20 mouse cellular contexts compared by ENCODE assay signal in genomic region chr14:78525059-78525458, GRCm38 (mm10). TPM values are rescaled to one million over a fixed set of nuclear protein-coding genes. Genes with fewer than 3 reads are reported as not detected.
A peak's percentile ranks its signal among the peaks of the same experiment; 100 is the strongest.
DNase-seq lines count a peak whose midpoint lies in the region; ATAC-seq and TF ChIP-seq lines count a peak whose summit lies in the region.
"Had no signal": no experiment of that assay in that cellular context is flagged by ENCODE, and none has a peak within 500 bp of the region (broad histone marks: within the 10 kb centered on the region; RNA-seq: fewer than 3 reads in every experiment).

No protein-coding gene starts in this region.

- no peak for ATAC-seq in liver, postnatal 0 days
- ATAC-seq in liver, embryonic 12.5 days, result no peak
- peak; percentile 51 for ATAC-seq in CD4-positive, CD25-positive, alpha-beta regulatory T cell, adult 4 months
- ATAC-seq in intestine, embryonic 16.5 days, result no peak

- no peak for TF ChIP-seq POLR2A in heart, adult 2 months (IDR thresholded peaks at IDR 0.05; ENCODE audit: insufficient read depth, low read depth, low read length)

- no peak overlapping the region for H3K27ac ChIP-seq in heart, adult 2 months
- H3K27ac ChIP-seq in liver, postnatal 0 days (ENCODE audit: low read depth), result no peak overlapping the region
- H3K27ac ChIP-seq in liver, embryonic 12.5 days, result no peak overlapping the region
- 0 out of 2 replicates have a peak overlapping the region, but pooled peaks have one; percentile 86 for H3K27ac ChIP-seq in intestine, embryonic 16.5 days (ENCODE audit: low read length)
- H3K27ac ChIP-seq: forebrain, embryonic 10.5 days; limb, embryonic 15.5 days; neural tube, embryonic 15.5 days had no signal

- no peak overlapping the region for H3K4me3 ChIP-seq in heart, adult 2 months
- H3K4me3 ChIP-seq in liver, postnatal 0 days (ENCODE audit: low read depth, low read length), result no peak overlapping the region
- no peak overlapping the region for H3K4me3 ChIP-seq in liver, embryonic 12.5 days
- H3K4me3 ChIP-seq in intestine, embryonic 16.5 days (ENCODE audit: low read length), result no peak overlapping the region
- H3K4me3 ChIP-seq: forebrain, embryonic 10.5 days; limb, embryonic 15.5 days; neural tube, embryonic 15.5 days had no signal

- peaks cover 29% of the 10 kb centered on the region for H3K36me3 ChIP-seq in heart, adult 2 months (ENCODE audit: control insufficient read depth, insufficient read depth, low read length)
- peaks cover 3% of the 10 kb centered on the region for H3K36me3 ChIP-seq in liver, postnatal 0 days (replicated peaks; ENCODE audit: insufficient read depth, low read length)
- H3K36me3 ChIP-seq in liver, embryonic 12.5 days, result peaks cover 10% of the 10 kb centered on the region; the same call in 1 of the 2 replicates
- H3K36me3 ChIP-seq in intestine, embryonic 16.5 days (ENCODE audit: control insufficient read depth, insufficient read depth, low read length), result no peaks in the 10 kb centered on the region

- no peak overlapping the region for H3K4me2 ChIP-seq in liver, postnatal 0 days (ENCODE audit: low read depth, low read length)
- no peak overlapping the region for H3K4me2 ChIP-seq in liver, embryonic 12.5 days
- no peak overlapping the region for H3K4me2 ChIP-seq in intestine, embryonic 16.5 days (ENCODE audit: low read depth, low read length)
- H3K4me2 ChIP-seq: limb, embryonic 15.5 days; neural tube, embryonic 15.5 days had no signal

- H3K4me1 ChIP-seq in heart, adult 2 months (ENCODE audit: control insufficient read depth, insufficient read depth, low read length), result peaks cover 15% of the 10 kb centered on the region
- peaks cover 18% of the 10 kb centered on the region for H3K4me1 ChIP-seq in liver, postnatal 0 days (ENCODE audit: insufficient read depth)
- H3K4me1 ChIP-seq in liver, embryonic 12.5 days, result peaks cover 54% of the 10 kb centered on the region
- H3K4me1 ChIP-seq in intestine, embryonic 16.5 days (ENCODE audit: control insufficient read depth, insufficient read depth, low read length), result peaks cover 32% of the 10 kb centered on the region

- H3K9me3 ChIP-seq in liver, postnatal 0 days (ENCODE audit: low read length), result no peaks in the 10 kb centered on the region
- no peaks in the 10 kb centered on the region for H3K9me3 ChIP-seq in liver, embryonic 12.5 days (replicated peaks)
- no peaks in the 10 kb centered on the region for H3K9me3 ChIP-seq in intestine, embryonic 16.5 days (ENCODE audit: control insufficient read depth, low read length)
- H3K9me3 ChIP-seq: forebrain, embryonic 10.5 days; limb, embryonic 15.5 days; megakaryocyte, embryonic 14.5 days; neural tube, embryonic 15.5 days had no signal

- H3K79me2 ChIP-seq in heart, adult 2 months (replicated peaks; ENCODE audit: control insufficient read depth, insufficient read depth, low read length), result peaks cover 3% of the 10 kb centered on the region; the same call in 1 of the 2 replicates

- 85% methylated on average over 2 of the region's 2 CpGs for WGBS in heart, adult 2 months
- 90% methylated on average over 2 of the region's 2 CpGs for WGBS in liver, postnatal 0 days (ENCODE audit: insufficient replicate concordance)
- WGBS in liver, embryonic 12.5 days (ENCODE audit: insufficient replicate concordance), result 82% methylated on average over 2 of the region's 2 CpGs
- WGBS in intestine, embryonic 16.5 days, result 89% methylated on average over 2 of the region's 2 CpGs

- TF ChIP-seq EP300 in heart, adult 2 months (IDR thresholded peaks at IDR 0.05; ENCODE audit: insufficient read depth, low read depth, low read length), result no peak
- no peak for TF ChIP-seq EP300 in liver, postnatal 0 days (IDR thresholded peaks at IDR 0.05; ENCODE audit: low read depth)

- no peaks in the 10 kb centered on the region for H3K27me3 ChIP-seq in heart, adult 2 months (ENCODE audit: control insufficient read depth, insufficient read depth, low read length)
- no peaks in the 10 kb centered on the region for H3K27me3 ChIP-seq in liver, postnatal 0 days (ENCODE audit: insufficient read depth, low read length)
- no peaks in the 10 kb centered on the region for H3K27me3 ChIP-seq in liver, embryonic 12.5 days (replicated peaks)
- no peaks in the 10 kb centered on the region for H3K27me3 ChIP-seq in intestine, embryonic 16.5 days (replicated peaks; ENCODE audit: control insufficient read depth, insufficient read depth, low read length)
- H3K27me3 ChIP-seq: limb, embryonic 15.5 days; megakaryocyte, embryonic 14.5 days; neural tube, embryonic 15.5 days had no signal

- intact Hi-C loops in heart, adult 2 months (cut with DNase I), result no loop called here

- DNase-seq in heart, adult 2 months, result no peak
- DNase-seq in heart, adult 9 months (ENCODE audit: low spot score in 2 of 2), result no peak
- no peak for DNase-seq in liver, postnatal 0 days
- DNase-seq in ovary, postnatal 36 days (ENCODE audit: low spot score), result no peak
- no peak for DNase-seq in adrenal gland, postnatal 4 days (ENCODE audit: low spot score in 2 of 2)
- DNase-seq: adrenal gland, postnatal 36 days; cerebellum, adult 11 months; gastrocnemius, postnatal 36 days; heart, postnatal 14 days; kidney, adult 8-10 months; lung, adult 18-20 months; thymus, adult 2 months; thymus, postnatal 4 days had no signal

- H3K9ac ChIP-seq in heart, adult 2 months (ENCODE audit: low read depth, low read length), result no peak overlapping the region
- no peak overlapping the region for H3K9ac ChIP-seq in liver, postnatal 0 days (replicated peaks)
- no peak overlapping the region for H3K9ac ChIP-seq in liver, embryonic 12.5 days
- no peak overlapping the region for H3K9ac ChIP-seq in intestine, embryonic 16.5 days (ENCODE audit: low read depth, low read length)
- H3K9ac ChIP-seq: limb, embryonic 15.5 days; neural tube, embryonic 15.5 days had no signal

- TF ChIP-seq CTCF in heart, adult 2 months (IDR thresholded peaks at IDR 0.05), result peak; percentile 40
- peak; percentile 41 for TF ChIP-seq CTCF in liver, postnatal 0 days (IDR thresholded peaks at IDR 0.05; ENCODE audit: low read depth)

RNA-seq across cellular contexts. Expression of gene Akap11, which starts 11.5 kb away (rescaled TPM):
- total RNA-seq in heart, adult 2 months (2021), result 10 to 100 TPM; 31.2 to 35.5 TPM
- 6.1 and 13.1 TPM in 2 replicates for polyA plus RNA-seq in heart, adult 2 months (2012; rRNA removed)
- polyA plus RNA-seq in liver, postnatal 0 days (2015; fragmentation: Nextera tagmentation; extraction: Ambion mirVana), result 3.6 and 4.1 TPM in 2 replicates
- 9.5 and 11.2 TPM in 2 replicates for polyA plus RNA-seq in liver, embryonic 12.5 days (2016; fragmentation: Nextera tagmentation; extraction: Ambion mirVana)
- polyA plus RNA-seq in CD4-positive, CD25-positive, alpha-beta regulatory T cell, adult 4 months (2017; shearing (Covaris generic)), result 10 to 100 TPM in 1 of 2 experiments, 1 to 10 TPM in 1; 9.8 to 14.7 TPM
- 12.1 and 12.3 TPM in 2 replicates for polyA plus RNA-seq in intestine, embryonic 16.5 days (2015; fragmentation: Nextera tagmentation; extraction: Ambion mirVana)
- total RNA-seq in adrenal gland, postnatal 4 days (2021), result 10 to 100 TPM; 51.0 to 53.9 TPM
